Mouse (Mus musculus): ENCODE results near the gene Oser1. TPM values are rescaled to one million over a fixed set of nuclear protein-coding genes. Genes with fewer than 3 reads are reported as not detected.
A peak's percentile ranks its signal among the peaks of the same experiment; 100 is the strongest.
"Not testable (repeated sequence)": the region's sequence is repeated elsewhere in the genome, so short reads cannot be mapped to it uniquely, and the experiment has no call there.

The Oser1 gene
- polyA plus RNA-seq, 1 experiment = 9.0 TPM

- WGBS = under 1% methylated on average over 49 of the region's 50 CpGs
- Histone ChIP-seq H3K27me3 (ENCODE audit: control insufficient read depth, insufficient read depth, low read length) (no peaks in the 10 kb centered on the region), H3K27ac (ENCODE audit: insufficient read depth, low read length) (peak overlapping the region; percentile 74), H3K36me3 (ENCODE audit: control insufficient read depth, insufficient read depth, low read length) (peaks cover 4% of the 10 kb centered on the region; the same call in 1 of the 2 replicates), H3K4me1 (ENCODE audit: control insufficient read depth, insufficient read depth, insufficient read length) (peaks cover 16% of the 10 kb centered on the region; the same call in 1 of the 2 replicates), H3K4me3 (ENCODE audit: extremely low read depth, insufficient read depth, insufficient read length) (peak overlapping the region; percentile 87)
- TF ChIP-seq POLR2A (IDR thresholded peaks at IDR 0.05; ENCODE audit: low read depth, low read length) = no peak
- TF ChIP-seq CTCF (IDR thresholded peaks at IDR 0.05; ENCODE audit: extremely low read depth, insufficient read depth, insufficient read length, insufficient replicate concordance) = no peak
- peak in 1 of 2 experiments; percentile 19 for DNase-seq (ENCODE audit: low read depth in 1 of 2, low spot score in 2 of 2)
Observed at GRCm38 (mm10) chr2:163418841-163419345, 5.6 kb downstream of the Oser1 start.

- Histone ChIP-seq H3K27ac (ENCODE audit: insufficient read depth, low read length) (no peak overlapping the region), H3K27me3 (ENCODE audit: control insufficient read depth, insufficient read depth, low read length) (no peaks in the 10 kb centered on the region), H3K36me3 (ENCODE audit: control insufficient read depth, insufficient read depth, low read length) (peaks cover 8% of the 10 kb centered on the region), H3K4me1 (ENCODE audit: control insufficient read depth, insufficient read depth, insufficient read length) (peaks cover 16% of the 10 kb centered on the region; the same call in 1 of the 2 replicates), H3K4me3 (ENCODE audit: extremely low read depth, insufficient read depth, insufficient read length) (no peak overlapping the region)
- TF ChIP-seq POLR2A (IDR thresholded peaks at IDR 0.05; ENCODE audit: low read depth, low read length) (no peak), CTCF (IDR thresholded peaks at IDR 0.05; ENCODE audit: extremely low read depth, insufficient read depth, insufficient read length, insufficient replicate concordance) (no peak)
- DNase-seq (ENCODE audit: low read depth in 1 of 2, low spot score in 2 of 2) = no peak
Observed at GRCm38 (mm10) chr2:163417830-163418229, 6.7 kb downstream of the Oser1 start.

- Histone ChIP-seq H3K4me1 (ENCODE audit: control insufficient read depth, insufficient read depth, insufficient read length) (peaks cover 16% of the 10 kb centered on the region; the same call in 1 of the 2 replicates), H3K36me3 (ENCODE audit: control insufficient read depth, insufficient read depth, low read length) (peaks cover 9% of the 10 kb centered on the region), H3K27ac (ENCODE audit: insufficient read depth, low read length) (no peak overlapping the region), H3K27me3 (ENCODE audit: control insufficient read depth, insufficient read depth, low read length) (no peaks in the 10 kb centered on the region), H3K4me3 (ENCODE audit: extremely low read depth, insufficient read depth, insufficient read length) (no peak overlapping the region)
- 92% methylated on average over 6 of the region's 6 CpGs for whole genome bisulfite sequencing
- no peak for DNase-seq (ENCODE audit: low read depth in 1 of 2, low spot score in 2 of 2)
- TF ChIP-seq POLR2A (IDR thresholded peaks at IDR 0.05; ENCODE audit: low read depth, low read length) = no peak
- TF ChIP-seq CTCF (IDR thresholded peaks at IDR 0.05; ENCODE audit: extremely low read depth, insufficient read depth, insufficient read length, insufficient replicate concordance) = no peak
Observed at GRCm38 (mm10) chr2:163417026-163417425, 7.5 kb downstream of the Oser1 start.

GRCm38 (mm10) chr2:163412846-163413590 lies 11.5 kb downstream of the Oser1 start:
- 92% methylated on average over 9 of the region's 9 CpGs for WGBS
- no peak overlapping the region for H3K4me3 ChIP-seq (ENCODE audit: extremely low read depth, insufficient read depth, insufficient read length)
- H3K4me1 ChIP-seq (ENCODE audit: control insufficient read depth, insufficient read depth, insufficient read length) = peaks cover 7% of the 10 kb centered on the region; the same call in 1 of the 2 replicates
- H3K27me3 ChIP-seq (ENCODE audit: control insufficient read depth, insufficient read depth, low read length) = no peaks in the 10 kb centered on the region
- no peak for DNase-seq (ENCODE audit: low read depth in 1 of 2, low spot score in 2 of 2)
- no peak overlapping the region for H3K27ac ChIP-seq (ENCODE audit: insufficient read depth, low read length)
- peaks cover 35% of the 10 kb centered on the region for H3K36me3 ChIP-seq (ENCODE audit: control insufficient read depth, insufficient read depth, low read length)
- TF ChIP-seq CTCF (IDR thresholded peaks at IDR 0.05; ENCODE audit: extremely low read depth, insufficient read depth, insufficient read length, insufficient replicate concordance) = no peak
- TF ChIP-seq POLR2A (IDR thresholded peaks at IDR 0.05; ENCODE audit: low read depth, low read length) = no peak

GRCm38 (mm10) chr2:163412419-163412818 lies 12.1 kb downstream of the Oser1 start:
- Histone ChIP-seq H3K27ac (ENCODE audit: insufficient read depth, low read length) (no peak overlapping the region), H3K4me3 (ENCODE audit: extremely low read depth, insufficient read depth, insufficient read length) (no peak overlapping the region), H3K4me1 (ENCODE audit: control insufficient read depth, insufficient read depth, insufficient read length) (peaks cover 2% of the 10 kb centered on the region; the same call in 1 of the 2 replicates), H3K27me3 (ENCODE audit: control insufficient read depth, insufficient read depth, low read length) (no peaks in the 10 kb centered on the region), H3K36me3 (ENCODE audit: control insufficient read depth, insufficient read depth, low read length) (peaks cover 36% of the 10 kb centered on the region)
- TF ChIP-seq CTCF (IDR thresholded peaks at IDR 0.05; ENCODE audit: extremely low read depth, insufficient read depth, insufficient read length, insufficient replicate concordance) (no peak), POLR2A (IDR thresholded peaks at IDR 0.05; ENCODE audit: low read depth, low read length) (no peak)
- DNase-seq (ENCODE audit: low read depth in 1 of 2, low spot score in 2 of 2) = no peak
- WGBS = 97% methylated on average over 4 of the region's 4 CpGs

- no peak overlapping the region for H3K27ac ChIP-seq (ENCODE audit: insufficient read depth, low read length)
- DNase-seq (ENCODE audit: low read depth in 1 of 2, low spot score in 2 of 2) = no peak
- 39% methylated on average over 4 of the region's 4 CpGs for WGBS
- H3K27me3 ChIP-seq (ENCODE audit: control insufficient read depth, insufficient read depth, low read length) = no peaks in the 10 kb centered on the region
- TF ChIP-seq CTCF (IDR thresholded peaks at IDR 0.05; ENCODE audit: extremely low read depth, insufficient read depth, insufficient read length, insufficient replicate concordance) (no peak), POLR2A (IDR thresholded peaks at IDR 0.05; ENCODE audit: low read depth, low read length) (no peak)
- H3K4me3 ChIP-seq (ENCODE audit: extremely low read depth, insufficient read depth, insufficient read length) = no peak overlapping the region
- peaks cover 41% of the 10 kb centered on the region for H3K36me3 ChIP-seq (ENCODE audit: control insufficient read depth, insufficient read depth, low read length)
- no peaks in the 10 kb centered on the region for H3K4me1 ChIP-seq (ENCODE audit: control insufficient read depth, insufficient read depth, insufficient read length)
Observed at GRCm38 (mm10) chr2:163411840-163412239, 12.7 kb downstream of the Oser1 start.

- H3K27me3 ChIP-seq (ENCODE audit: control insufficient read depth, insufficient read depth, low read length); H3K4me3 ChIP-seq (ENCODE audit: extremely low read depth, insufficient read depth, insufficient read length); H3K4me1 ChIP-seq (ENCODE audit: control insufficient read depth, insufficient read depth, insufficient read length); DNase-seq (ENCODE audit: low read depth in 1 of 2, low spot score in 2 of 2); H3K27ac ChIP-seq (ENCODE audit: insufficient read depth, low read length): not testable (repeated sequence)
- 88% methylated on average over 3 of the region's 3 CpGs for WGBS
- H3K36me3 ChIP-seq (ENCODE audit: control insufficient read depth, insufficient read depth, low read length) = peaks cover 41% of the 10 kb centered on the region
Observed at GRCm38 (mm10) chr2:163411344-163411743, 13.2 kb downstream of the Oser1 start.

Data from spleen, adult 2 months (tissue).